Mouse (Mus musculus): ENCODE measurements around the gene Acot7.
"Not testable (repeated sequence)": the region's sequence is repeated elsewhere in the genome, so short reads cannot be mapped to it uniquely, and the experiment has no call there.

Gene Acot7

DNA sequence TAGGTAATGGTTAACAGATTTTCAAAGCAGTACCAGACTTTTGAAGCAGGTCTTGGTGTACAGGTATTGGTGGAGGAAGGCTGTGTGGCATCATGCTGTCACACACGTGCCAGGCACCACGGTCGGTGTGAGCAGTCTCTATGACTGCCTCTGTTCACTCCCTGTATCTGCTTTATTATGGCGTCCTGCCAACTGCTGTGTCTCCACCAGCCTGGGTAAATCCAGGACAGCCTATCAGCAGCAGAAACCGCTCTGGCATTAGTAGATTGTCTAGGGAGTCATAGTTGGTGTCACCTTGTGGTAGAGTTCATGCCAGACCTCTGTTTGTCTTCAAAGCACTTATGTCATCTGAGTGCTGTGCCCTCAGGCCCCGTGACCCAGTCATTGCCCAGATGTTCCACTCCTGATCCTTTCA, 34.2 kb downstream of the Acot7 start:
- DNase-seq (ENCODE audit: low spot score): no peak

DNA sequence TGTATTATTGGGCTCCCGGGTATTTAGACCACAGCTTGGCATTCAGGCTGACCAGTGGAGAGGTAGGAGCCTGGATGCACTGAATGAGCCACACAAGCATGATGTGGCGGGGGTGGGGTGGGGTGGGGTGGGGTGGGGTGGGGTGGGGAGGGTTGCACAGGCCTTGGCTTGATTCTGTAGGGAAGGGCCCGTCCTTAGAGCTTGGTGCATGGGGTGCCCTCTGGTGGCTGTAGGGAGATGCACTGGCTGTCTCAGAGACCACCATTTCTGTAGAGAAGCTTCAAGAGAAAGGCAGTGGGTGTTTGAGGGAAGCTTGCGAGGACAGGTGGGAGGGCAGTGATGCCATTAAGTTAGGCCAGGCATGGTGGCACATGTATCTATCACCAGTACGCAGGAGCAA, 34.6 kb downstream of the Acot7 start:
- peak; percentile 71 for DNase-seq (ENCODE audit: low spot score)

DNA sequence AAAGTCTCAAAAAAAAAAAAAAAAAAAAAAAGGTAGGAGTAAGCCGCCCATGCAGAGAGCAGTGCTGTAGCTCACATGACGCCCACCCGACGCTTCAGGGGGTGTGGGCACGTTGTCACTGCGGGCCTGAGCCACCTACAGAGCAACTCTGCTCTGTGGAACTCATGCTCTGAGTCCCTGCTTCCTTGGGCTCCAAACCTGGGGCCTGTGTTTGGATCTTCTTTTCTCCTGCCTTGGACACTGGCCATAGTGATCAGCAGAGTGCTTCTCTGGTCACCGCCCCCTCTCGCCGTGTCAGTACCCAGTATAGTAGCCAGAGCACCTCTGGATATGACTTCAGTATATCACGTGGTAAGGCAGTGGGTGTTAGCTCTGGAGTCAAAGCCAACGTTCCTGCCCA, 35.0 kb downstream of the Acot7 start:
- no peak for DNase-seq (ENCODE audit: low spot score)

DNA sequence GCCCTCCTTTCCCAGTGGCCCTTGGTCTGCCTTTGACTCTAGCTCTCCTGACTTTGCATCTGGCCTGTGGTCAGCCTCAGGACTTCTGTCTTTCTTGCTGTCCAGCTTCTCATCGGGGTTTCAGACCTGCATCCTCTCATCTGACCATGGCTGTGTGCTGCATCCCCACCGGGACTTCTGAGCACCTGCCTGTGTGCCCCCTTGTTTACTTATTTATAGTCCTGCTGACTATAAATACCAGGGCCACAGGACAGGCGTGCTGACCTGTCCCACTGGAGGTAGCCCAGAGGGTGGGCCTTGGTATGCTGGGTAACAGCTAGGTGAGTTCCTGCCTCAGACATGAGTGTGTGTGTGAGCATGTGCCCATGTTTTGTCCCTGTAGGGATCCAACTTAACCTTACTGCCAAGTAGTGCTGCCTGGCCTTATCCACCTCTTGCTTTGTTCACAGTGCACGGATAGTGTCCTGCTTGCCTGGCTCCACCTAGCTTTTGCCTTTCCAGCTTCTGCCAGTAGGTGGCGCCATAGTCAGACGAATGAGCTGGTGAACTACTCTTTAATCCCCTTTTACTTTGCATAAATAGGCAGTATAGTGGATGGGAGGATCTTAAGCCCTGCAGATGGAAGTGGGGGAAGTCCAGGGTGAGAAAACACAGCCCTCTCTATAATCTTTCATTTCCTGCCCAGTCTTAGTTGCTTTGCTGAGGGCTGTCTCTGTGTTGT, 36.0 kb downstream of the Acot7 start:
- DNase-seq (ENCODE audit: low spot score): peak; percentile 82

DNA sequence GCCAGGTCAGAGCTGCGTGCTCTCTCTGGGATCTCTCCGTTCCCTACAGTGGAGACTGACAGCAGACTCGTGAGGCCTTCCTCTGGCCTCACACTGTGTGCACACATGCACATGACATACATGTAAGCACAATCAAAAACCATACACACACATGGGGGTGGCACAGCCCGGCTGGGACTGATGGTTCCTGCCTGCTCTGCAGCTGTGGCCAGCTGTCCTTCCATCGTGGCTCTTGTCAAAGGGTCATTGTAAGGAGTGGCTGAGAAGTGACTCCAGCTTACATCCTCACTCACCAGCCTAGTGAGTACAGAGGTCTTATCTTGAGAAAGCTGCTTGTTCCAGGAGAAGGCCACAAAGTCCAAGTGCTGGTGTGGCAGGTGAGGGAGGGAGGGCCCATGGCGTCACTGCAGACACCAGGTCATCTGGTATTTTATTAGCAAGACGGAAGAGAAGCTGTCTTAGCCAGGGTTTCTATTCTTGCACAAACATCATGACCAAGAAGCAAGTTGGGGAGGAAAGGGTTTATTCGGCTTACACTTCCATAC, 37.0 kb downstream of the Acot7 start:
- DNase-seq (ENCODE audit: low spot score): no peak

DNA sequence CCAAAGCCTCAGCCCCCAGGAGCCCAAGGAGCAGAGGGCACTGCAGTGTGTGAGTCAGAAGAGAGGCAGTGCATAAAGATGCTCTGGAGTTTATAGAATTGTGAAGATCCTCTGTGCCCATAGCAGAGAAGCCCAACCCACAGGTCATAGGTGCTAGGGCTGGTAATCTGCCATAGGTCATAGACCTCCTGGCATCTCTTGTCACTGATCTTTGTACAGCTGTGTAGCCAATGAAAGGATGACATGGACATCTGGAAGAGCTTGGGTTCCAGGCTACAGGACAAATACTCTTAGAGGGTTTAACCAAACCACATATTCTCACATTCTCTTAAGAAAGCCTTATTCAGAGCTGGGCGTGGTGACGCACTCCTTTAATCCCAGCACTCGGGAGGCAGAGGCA, 41.7 kb downstream of the Acot7 start:
- no peak for DNase-seq (ENCODE audit: low spot score)

DNA sequence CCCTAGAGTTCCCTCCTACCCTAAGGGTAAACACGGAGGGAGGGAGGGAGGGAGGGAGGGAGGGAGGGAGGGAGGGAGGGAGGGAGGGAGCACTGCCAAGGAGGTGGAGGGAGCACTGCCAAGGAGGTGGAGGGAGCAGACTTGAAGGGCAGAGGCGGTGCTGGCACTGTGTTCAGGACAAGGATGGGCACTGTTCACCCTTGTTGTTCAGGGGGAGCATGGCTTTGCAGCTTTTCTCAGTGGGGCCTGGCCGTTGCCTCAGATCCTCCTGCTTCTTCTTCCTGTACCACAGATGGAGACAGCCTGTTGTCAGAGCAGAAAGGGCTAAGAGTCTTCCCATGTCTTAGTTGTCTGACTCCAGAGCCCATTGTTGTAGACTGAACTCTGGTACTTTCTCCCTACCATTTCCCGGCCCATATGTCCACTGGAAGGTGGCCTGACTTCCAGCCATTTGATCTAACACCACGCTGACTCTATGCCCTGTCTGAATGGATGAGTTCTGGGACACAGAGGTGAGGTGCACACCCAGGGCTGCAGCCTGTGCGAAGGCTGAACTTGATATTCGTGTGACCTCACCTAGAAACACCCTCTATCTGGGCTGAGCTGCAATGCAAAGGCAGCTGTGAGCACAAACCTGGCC, 43.0 kb downstream of the Acot7 start:
- DNase-seq (ENCODE audit: low spot score): no peak

DNA sequence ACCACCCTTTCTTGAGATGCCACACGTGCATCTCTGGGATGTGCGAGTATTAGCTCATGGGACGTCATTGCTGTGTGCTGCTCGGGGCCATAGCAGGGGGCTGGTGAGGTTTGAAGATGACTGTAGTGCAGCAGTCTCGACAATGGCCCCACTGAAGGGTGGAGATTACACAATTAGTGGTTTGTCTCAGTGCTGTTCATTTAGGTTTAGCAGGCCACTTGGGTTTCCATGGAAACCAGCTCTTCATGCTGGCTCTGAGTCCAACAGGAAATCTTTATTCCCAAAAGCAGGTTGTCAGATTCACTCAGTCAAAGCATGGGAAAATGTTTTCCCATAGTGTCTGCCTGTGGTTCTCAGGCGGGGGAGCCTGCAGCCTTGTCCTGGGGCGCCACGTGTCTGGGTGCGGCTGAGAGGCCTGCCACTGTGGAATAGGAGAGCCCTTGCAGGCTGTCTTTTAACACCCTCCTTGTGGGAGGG, 43.5 kb downstream of the Acot7 start:
- DNase-seq (ENCODE audit: low spot score): no peak

DNA sequence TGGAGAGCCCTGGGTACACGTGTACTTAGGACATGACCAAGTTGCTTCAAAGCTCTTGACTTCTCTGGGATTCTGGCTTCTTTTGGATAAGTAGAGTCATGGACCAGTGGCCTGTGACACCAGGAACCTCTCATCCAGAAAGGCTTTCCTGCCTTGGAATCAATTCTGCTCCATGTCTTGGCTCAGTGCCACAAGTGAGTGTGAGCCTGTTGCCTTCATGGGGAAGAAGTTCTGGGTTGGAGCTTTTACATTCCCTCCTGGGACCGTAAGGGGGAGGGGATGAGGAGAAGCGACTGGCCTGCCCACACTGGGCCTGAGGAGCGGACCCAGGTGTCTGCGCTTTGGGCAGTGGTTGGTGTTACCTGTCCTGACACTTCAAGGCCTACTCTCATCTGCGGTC, 44.2 kb downstream of the Acot7 start:
- DNase-seq (ENCODE audit: low spot score): no peak

DNA sequence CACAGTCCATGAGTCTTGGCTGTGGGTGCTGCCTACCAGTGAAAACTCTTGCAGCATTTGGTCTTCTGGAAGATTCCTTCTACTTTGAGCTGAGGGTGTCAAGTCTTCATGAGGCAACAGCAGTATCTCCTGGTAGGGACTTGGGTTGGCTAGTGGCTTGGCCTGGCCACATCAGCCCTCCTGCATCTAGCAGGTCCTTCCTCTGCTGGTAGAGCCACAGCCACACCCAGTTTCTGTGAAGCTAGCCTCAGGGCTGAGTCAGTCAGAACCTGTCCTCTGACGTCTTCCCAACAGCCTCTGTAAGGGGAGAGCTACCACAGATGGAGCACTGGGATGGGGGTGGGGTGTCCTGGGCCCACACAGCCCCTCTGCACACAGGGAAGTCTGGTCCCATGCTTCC, 44.6 kb downstream of the Acot7 start:
- DNase-seq (ENCODE audit: low spot score): no peak

DNA sequence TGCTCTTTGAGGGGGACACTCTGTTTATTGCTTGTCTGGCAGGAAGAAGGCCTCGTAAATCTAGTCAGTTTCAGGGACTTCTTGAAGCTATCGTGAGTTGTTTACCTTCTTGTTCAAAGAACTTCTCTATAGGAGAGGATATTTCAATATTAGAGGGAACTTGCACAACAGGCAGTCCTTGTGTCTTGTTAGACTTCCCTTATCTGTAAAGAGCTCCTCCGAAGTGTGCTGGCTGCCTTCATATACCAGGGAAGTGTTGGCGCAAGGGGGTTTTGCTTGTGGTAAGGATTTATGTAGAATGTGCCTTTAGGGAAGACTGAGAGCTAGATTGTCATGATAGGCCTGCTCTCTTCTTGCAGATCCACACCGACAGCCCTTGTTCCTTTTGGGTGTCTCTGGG, 46.2 kb downstream of the Acot7 start:
- DNase-seq (ENCODE audit: low spot score): no peak

DNA sequence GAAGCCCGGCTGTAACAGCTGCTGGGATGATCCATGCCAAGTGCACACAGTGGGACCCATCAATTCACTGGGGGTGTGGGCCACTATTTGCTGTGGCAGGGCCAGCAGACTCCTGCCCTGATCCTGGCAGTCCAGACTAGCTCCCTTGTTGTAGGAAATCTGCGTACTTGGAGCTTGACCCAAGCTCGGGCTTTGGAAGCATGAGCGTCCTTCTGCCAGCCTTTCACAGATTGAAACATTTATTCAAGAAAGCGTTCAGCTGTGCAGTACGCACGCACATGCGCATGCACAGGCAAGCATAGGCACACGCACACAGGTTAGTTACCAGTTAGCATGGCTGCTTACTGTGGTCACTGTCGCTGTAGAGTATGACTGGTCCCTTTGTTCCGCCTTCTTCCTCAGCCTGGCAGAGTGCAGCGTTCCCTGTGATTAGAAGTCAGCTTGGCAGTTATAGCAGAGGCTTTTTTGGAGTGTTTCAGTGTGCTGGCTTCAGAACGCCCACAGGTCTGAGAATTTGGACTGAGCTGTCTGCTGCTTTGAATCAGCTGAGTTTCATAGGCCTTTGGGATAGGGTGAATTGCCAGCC, 49.1 kb downstream of the Acot7 start:
- no peak for DNase-seq (ENCODE audit: low spot score)

DNA sequence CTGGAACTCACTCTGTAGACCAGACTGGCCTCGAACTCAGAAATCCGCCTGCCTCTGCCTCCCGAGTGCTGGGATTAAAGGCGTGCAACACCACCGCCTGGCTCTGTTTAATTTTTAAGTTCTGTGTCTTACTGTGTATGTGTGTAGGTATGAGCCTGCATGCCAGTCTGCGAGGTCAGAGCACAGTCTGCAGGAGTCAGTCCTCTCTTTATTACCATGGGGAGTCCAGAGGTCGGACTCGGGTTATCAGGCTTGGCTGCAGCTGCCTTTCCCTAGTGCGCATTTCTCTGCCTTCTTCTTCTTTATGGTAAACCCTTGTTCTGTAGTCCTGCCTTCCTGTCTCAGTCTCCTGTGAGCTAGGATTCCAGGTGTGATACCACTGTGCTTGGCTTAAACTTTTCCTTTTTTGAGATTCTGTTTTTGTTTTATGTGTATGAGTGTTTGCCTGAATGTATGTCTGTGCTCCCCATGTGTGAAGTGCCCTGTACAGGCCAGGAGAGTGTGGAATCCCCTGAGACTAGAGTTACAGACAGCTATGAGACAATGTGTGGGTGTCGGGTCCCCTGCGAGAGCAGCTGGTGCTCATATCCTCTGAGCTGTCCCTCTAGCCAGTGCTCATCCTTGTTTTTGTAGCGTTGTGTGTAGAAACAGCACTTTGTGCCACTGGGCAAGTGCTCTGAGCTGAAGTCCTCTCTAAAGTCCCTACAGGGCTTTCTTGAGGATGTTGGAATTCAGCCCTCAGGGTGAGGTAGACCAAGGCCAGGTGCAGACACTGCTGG, 50.0 kb downstream of the Acot7 start:
- DNase-seq (ENCODE audit: low spot score): no peak

DNA sequence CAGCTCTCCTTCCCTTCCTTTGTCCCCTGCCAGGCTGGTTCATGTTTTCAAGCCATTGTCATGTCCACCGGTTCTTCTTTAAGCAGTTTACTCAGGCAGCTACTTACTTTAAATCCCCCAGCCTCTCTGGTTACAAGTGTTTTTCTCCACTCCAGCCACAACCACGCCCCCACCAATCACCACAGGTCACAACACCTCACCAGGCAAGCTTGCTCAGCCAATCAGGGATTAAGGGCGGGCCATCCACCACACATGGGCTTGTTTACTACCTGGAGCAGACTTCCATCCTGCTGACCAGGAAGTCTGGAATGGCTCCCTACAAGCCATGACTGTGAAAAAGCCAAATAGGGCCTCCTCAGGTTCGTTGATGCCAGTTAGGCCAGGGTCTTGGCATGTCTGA, 52.4 kb downstream of the Acot7 start:
- not testable (repeated sequence) for DNase-seq (ENCODE audit: low spot score)

DNA sequence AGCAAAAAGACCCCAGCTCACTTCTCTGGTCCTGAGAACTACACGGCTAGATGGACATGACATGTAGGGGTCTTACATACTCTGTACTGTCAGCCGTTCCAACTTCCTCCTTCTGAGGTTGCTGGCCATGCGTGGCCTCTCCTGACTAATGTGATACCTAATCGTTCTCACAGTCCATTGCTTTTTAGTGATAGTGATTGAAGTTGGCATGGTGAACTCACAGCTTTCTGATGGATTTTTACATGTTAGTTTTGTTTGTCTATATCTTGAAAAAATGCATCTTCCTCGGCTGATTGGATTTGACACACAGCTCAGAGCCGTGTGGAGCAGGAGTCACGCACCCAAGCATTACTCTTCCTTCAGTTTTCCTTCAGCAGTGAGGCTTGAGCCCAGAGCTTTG, 53.4 kb downstream of the Acot7 start:
- no peak for DNase-seq (ENCODE audit: low spot score)

DNA sequence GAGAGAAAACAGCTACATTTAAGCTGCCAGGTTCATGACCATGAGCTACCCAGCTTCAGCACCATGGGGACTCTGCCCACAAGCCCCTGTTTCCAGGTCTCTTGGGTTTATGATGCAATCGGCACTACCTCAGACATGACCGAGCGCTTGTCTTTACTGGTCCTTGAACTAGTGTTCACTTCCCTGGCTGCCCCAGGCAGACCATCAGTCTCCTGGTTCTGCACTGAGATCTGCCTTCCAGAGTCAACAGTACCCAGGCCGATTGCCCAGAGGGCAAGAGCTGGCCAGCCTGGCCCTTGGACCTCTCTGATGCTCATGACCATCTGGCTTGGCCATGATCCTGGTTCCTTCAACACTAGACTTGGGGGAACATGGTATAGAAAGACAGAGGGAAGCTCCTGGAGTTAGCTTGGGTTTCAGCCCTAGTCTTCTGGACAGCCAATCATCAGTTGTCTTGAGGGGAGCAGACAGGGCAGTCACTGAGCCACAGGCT, 54.5 kb downstream of the Acot7 start:
- DNase-seq (ENCODE audit: low spot score): no peak

DNA sequence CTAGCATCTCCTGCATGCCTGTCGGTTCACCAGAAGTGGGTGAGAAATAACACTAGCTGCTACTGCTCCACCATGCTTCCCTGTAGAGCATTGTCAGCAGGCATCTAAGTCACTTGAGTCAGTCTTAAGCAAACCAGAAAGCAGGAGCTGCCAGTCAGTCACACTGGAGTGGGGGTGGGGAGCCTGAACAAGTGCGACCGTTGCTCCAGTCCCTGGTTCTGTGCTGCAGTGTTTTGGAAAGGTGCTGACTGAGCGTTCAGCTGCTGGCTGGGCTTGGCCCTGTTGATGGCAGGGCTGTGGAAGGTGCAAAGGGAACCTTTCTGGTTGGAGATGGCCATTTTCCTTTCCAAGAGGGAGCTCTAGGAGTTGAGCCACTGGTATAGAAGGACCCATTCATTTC, 62.0 kb downstream of the Acot7 start:
- no peak for DNase-seq (ENCODE audit: low spot score)

DNA sequence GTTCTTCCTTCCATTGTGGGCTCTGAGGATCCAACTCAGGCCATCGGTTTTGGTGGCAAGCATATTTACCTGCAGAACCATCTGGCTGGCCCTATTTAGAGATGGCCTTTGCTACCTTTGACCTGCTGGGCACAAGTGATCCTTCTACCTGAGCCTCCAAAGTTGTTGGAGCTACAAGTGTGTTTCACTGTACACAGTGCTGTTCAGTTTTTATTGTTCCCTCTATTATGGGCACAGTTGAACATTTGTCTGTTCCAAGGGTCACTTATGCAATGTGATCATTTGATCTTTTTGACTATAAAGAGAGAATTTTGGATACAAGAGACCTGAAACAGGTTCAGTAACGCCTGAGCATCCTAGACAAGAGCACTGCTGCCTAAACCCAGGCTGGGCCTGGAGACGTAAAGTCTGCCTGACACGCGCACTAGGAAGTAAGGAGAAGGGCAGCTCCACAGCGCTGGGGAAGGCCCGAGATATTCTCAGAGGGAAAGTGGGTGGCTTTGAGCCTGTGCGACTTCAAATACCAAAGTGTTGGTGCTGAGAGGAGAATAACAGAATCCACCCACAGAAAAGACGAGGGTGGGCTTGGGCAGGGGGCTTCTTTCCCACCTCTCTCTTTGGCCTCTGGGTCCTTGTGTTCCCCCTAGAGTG, 65.4 kb downstream of the Acot7 start:
- DNase-seq (ENCODE audit: low spot score): no peak

DNA sequence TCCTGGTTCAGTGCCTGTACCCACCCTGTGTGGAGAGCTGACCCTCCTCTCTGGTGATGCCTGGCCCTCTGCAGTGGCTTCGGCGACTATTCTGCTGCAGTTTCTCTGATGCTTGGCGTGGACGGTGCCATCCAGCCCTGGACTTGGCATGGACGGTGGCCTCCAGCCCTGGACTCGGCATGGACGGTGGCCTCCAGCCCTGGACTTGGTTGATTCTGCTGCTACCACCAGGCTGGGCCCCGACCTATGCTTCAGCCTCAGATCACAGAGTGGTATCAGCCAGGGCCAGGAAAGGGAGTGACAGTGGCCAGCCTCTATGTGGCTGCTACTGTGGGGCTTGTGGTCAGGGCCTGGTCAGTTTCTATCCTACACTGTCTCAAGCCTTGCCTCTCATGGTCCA, 66.0 kb downstream of the Acot7 start:
- DNase-seq (ENCODE audit: low spot score): no peak

DNA sequence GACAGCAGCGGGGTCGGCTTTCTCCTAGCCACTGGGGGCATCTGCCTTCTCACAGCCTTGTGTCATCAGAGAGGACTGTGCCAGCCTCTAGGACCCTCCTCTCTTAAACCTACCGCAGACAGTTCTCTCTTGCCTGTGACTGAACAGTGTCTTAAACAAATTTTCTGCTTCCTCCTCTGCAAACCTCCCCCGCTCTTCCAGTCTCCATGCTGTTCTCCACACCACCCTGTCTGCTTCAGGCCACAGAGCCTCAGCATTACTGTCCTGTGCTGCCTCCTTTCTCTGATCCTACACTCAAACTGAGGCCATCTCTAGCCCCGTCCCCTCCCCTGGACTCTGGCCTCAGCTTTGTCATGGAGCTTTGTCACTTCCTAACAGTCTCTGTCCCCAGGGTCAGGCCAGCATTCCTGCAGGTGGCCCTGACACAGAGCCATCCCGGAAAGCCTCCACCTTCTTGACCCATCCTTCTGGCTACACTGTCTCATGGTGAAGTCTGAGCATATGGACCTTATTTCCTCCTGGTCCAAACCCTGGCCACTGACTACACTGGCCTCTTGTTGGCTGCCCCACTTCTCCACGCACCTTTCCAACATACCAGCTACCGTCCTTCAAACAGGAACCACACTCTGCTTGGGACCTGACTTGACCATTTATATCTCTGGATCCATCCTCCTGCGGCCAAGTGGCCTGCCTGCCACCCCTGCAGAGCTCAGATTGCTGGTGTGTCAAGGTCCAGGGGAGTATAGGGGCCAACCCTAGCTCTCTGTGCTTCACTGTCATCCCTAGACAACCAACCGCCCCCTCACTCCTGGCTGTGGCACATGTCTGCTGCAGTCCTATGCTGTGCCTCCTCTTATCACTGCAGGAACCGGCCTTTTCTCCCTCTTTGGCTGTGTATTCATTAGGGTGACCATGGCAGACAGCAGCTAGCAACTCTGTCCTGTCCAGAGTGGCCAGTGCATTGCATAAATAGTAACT, 66.9 kb downstream of the Acot7 start:
- DNase-seq (ENCODE audit: low spot score): no peak

DNA sequence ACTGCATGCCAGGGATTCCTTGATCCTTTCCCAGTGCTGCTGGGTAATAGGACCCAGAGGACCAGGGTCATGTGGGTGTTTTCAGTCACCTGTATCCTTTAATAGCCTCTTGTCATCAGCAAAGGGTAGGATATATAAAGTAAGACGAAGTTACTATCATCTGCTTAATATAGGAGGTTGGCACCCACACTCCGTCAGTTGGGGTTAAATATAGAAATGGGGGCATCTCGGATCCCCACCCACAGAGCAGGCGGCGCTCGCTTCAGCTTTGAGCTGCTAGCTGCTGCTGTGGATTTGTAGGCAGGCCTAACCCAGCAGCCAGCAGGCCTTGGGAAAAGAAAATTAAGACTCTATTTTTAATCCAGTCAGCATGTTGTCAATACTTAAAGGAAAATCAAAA, 68.1 kb downstream of the Acot7 start:
- DNase-seq (ENCODE audit: low spot score): no peak

Data from T-cell, adult 2 months (primary cell).